Mouse (Mus musculus) kidney, postnatal 4 days (tissue): Measurements from ENCODE around the gene Gm2075.
"Not testable (repeated sequence)": the region's sequence is repeated elsewhere in the genome, so short reads cannot be mapped to it uniquely, and the experiment has no call there.

Experiments
- DNase-seq, 2 experiments: peaks; one replicate each; pipeline ENCODE4 v3.0.0; 2021; ENCODE audit warnings: mixed read lengths in 2 of 2

Gm2075 gene

GRCm38 (mm10) chr12:88011548-88011947, at the start of gene Gm2075:
Gene Gm2075 (plus strand): TSS chr12:88011848.
- not testable (repeated sequence) for DNase-seq

- DNase-seq, result not testable (repeated sequence)
These were observed 27.6 kb upstream of the Gm2075 start for GRCm38 (mm10) chr12:87984000-87984399.

GRCm38 (mm10) chr12:88004118-88004517, 7.5 kb upstream of the Gm2075 start:
- not testable (repeated sequence) for DNase-seq

- DNase-seq, result not testable (repeated sequence)
These were observed 7.0 kb downstream of the Gm2075 start, which contains the start of gene Gm6803 for GRCm38 (mm10) chr12:88018671-88019070. Gene Gm6803 (minus strand): TSS chr12:88018771.

GRCm38 (mm10) chr12:88026704-88027103, 15.1 kb downstream of the Gm2075 start, which contains the start of gene Gm2056:
Gene Gm2056 (plus strand): TSS chr12:88027004.
- DNase-seq, result not testable (repeated sequence)

- not testable (repeated sequence) for DNase-seq
These were observed 20.6 kb downstream of the Gm2075 start for GRCm38 (mm10) chr12:88032250-88032649.

- DNase-seq, result peak in 1 of 2 experiments; percentile 7
These were observed 27.4 kb downstream of the Gm2075 start for GRCm38 (mm10) chr12:88039062-88039461.

- not testable (repeated sequence) for DNase-seq
These were observed 28.1 kb downstream of the Gm2075 start for GRCm38 (mm10) chr12:88039703-88040102.

GRCm38 (mm10) chr12:88045226-88045625, 33.6 kb downstream of the Gm2075 start:
- DNase-seq, result not testable (repeated sequence)
